Mouse (Mus musculus) testis, adult 2 months (tissue): ENCODE data around the gene Tmem81.

Experiments
- CTCF ChIP-seq: fragments of 200-500 bp; IDR thresholded peaks from 2 replicates; pipeline ENCODE4 v1.5.1; 2012; ENCODE audit warnings: low read depth, mild to moderate bottlenecking, inconsistent platforms, low read length, moderate library complexity; ENCODE audit not compliant: control insufficient read depth, insufficient read depth, insufficient replicate concordance
- POLR2A ChIP-seq: fragments of 200-500 bp; IDR thresholded peaks from 2 replicates; pipeline ENCODE4 v1.6.1; 2012; ENCODE audit warnings: low read depth, mild to moderate bottlenecking, inconsistent platforms, low read length, moderate library complexity; ENCODE audit not compliant: control insufficient read depth

DNA sequence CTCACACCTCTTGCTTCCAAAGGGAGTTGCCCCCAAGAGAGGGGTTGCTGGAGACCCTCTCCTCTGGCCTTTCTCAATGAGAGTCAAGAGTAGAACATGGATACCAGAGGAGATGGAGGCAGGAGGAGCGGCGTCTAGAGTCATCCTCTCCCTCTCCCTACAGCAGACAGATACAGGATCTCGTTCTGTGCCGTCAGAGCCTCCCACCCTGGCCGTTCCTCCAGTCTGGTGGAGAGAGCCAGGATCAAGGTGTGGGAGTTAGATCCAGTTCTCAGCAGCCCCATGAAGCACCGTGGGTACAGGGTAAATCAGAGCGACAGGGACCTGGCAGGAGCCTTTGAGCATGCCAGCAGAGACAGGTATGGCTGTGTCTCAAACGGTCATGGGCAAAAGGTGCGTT is 26.5 kb downstream of the Tmem81 start:
- TF ChIP-seq CTCF = no peak
- TF ChIP-seq POLR2A = no peak
